Mouse (Mus musculus): ENCODE data around the gene Spi1. TPM values are rescaled to one million over a fixed set of nuclear protein-coding genes. Genes with fewer than 3 reads are reported as not detected.

Spi1 gene
- polyA plus RNA-seq, 1 experiment from 2014 or later = 2.2 TPM

DNA sequence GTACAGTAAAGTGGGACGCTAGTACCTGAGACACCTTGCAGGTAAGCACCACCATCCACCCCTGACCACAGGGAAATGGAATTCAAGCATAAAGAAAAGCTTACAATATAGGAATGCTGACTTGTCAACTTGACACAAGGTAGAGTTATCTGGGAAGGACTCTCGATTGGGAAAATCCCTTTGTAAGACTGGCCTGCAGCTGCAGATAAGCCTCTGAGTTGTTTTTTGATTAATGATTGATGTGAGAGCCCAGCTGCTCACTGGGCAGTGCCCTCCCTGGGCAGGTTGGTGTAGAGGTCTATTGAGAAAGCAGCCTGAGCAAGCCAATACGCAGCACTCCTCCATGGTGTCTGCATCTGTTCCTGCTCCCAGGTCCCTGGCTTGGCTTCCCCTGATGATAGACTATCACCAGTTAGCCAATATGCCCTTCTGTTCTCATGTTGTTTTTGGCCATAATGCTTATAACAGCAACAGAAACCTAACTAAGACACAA, 70.7 kb downstream of the Spi1 start:
- Histone ChIP-seq H3K36me3 (ENCODE audit: control insufficient read depth, insufficient read depth, low read length) (peaks cover 2% of the 10 kb centered on the region; the same call in 1 of the 2 replicates), H3K9ac (ENCODE audit: low read length) (no peak overlapping the region), H3K4me3 (ENCODE audit: low read depth, low read length) (no peak overlapping the region), H3K4me1 (replicated peaks; ENCODE audit: control insufficient read depth, insufficient read depth, low read length) (no peaks in the 10 kb centered on the region), H3K4me2 (ENCODE audit: low read depth, low read length, severe bottlenecking) (no peak overlapping the region), H3K27ac (ENCODE audit: low read depth, low read length) (no peak overlapping the region), H3K9me3 (ENCODE audit: control insufficient read depth, low read length) (no peaks in the 10 kb centered on the region), H3K27me3 (ENCODE audit: control insufficient read depth, insufficient read depth, low read length) (no peaks in the 10 kb centered on the region)
- ATAC-seq (replicated peaks; ENCODE audit: low FRiP score) = no peak
- WGBS = 92% methylated on average over 3 of the region's 3 CpGs
- DNase-seq (ENCODE audit: low spot score) = no peak

GRCm38 (mm10) chr2:91154091-91154490, 71.9 kb downstream of the Spi1 start:
- H3K27me3 ChIP-seq (ENCODE audit: control insufficient read depth, insufficient read depth, low read length) = no peaks in the 10 kb centered on the region
- H3K9ac ChIP-seq (ENCODE audit: low read length) = no peak overlapping the region
- WGBS = 91% methylated on average over 3 of the region's 3 CpGs
- no peaks in the 10 kb centered on the region for H3K9me3 ChIP-seq (ENCODE audit: control insufficient read depth, low read length)
- no peak overlapping the region for H3K27ac ChIP-seq (ENCODE audit: low read depth, low read length)
- H3K4me1 ChIP-seq (replicated peaks; ENCODE audit: control insufficient read depth, insufficient read depth, low read length) = no peaks in the 10 kb centered on the region
- no peak overlapping the region for H3K4me2 ChIP-seq (ENCODE audit: low read depth, low read length, severe bottlenecking)
- peaks cover 2% of the 10 kb centered on the region; the same call in 1 of the 2 replicates for H3K36me3 ChIP-seq (ENCODE audit: control insufficient read depth, insufficient read depth, low read length)
- no peak overlapping the region for H3K4me3 ChIP-seq (ENCODE audit: low read depth, low read length)
- no peak for DNase-seq (ENCODE audit: low spot score)
- ATAC-seq (replicated peaks; ENCODE audit: low FRiP score) = no peak

DNA sequence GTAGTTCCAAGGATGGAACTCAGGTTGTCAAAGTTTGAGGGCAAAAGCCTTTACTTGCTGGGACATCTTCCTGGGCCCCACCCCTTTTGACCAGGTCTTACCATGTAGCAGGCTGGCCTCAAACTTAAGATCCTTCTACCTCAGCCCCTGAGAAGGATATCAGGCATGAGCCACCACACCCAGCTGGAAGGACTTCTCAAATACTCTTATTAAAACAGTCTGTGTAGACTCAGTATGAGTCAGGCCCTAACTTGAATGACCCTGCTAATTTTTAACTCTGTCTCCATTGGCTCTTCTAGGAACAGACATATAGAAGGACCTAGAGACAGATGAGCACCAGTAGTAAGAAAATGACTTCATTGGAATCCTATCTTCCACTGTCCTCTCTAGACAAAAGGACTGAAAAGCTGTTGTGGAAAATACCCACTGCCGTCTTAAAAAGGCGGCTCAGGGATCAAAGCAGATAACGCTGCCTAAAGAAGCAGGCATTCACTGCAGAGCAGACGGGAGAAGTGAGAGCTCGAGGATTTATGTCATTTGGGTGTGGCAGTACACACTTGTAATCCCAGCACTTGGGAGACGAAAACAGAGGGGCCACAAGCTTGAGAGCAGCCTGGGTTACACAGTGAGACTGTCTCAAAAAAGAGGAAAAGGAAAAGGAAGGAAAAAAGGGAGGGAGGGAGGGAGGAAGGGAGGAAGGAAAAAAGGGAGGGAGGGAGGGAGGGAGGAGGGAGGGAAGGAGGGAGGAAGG, 75.0 kb downstream of the Spi1 start:
- no peaks in the 10 kb centered on the region for H3K27me3 ChIP-seq (ENCODE audit: control insufficient read depth, insufficient read depth, low read length)
- peaks cover 2% of the 10 kb centered on the region; the same call in 1 of the 2 replicates for H3K36me3 ChIP-seq (ENCODE audit: control insufficient read depth, insufficient read depth, low read length)
- DNase-seq (ENCODE audit: low spot score) (no peak), ATAC-seq (replicated peaks; ENCODE audit: low FRiP score) (no peak)
- no peak overlapping the region for H3K9ac ChIP-seq (ENCODE audit: low read length)
- no peak overlapping the region for H3K27ac ChIP-seq (ENCODE audit: low read depth, low read length)
- H3K4me3 ChIP-seq (ENCODE audit: low read depth, low read length) = no peak overlapping the region
- H3K9me3 ChIP-seq (ENCODE audit: control insufficient read depth, low read length) = no peaks in the 10 kb centered on the region
- H3K4me1 ChIP-seq (replicated peaks; ENCODE audit: control insufficient read depth, insufficient read depth, low read length) = no peaks in the 10 kb centered on the region
- H3K4me2 ChIP-seq (ENCODE audit: low read depth, low read length, severe bottlenecking) = no peak overlapping the region
- 28% methylated on average over 6 of the region's 6 CpGs for WGBS

GRCm38 (mm10) chr2:91160591-91160990, 78.4 kb downstream of the Spi1 start:
- no peak for DNase-seq (ENCODE audit: low spot score)

DNA sequence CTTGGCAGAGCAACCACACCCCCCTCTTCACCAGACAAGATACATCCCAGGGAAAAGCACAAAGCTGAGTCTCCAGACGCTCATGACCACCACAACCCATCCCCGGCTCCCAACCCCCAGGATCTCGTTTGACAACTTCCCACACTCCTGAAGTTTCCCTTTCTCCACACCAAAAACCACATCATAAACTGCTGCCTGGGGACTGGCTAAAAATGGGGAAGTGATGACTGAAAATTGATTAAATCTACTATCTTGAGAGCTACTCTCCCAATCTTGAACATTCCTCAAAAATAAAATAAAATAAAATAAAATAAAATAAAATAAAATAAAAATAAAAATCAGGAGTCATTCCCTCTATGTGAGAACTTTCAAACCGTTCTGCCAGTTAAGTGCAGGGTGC, 80.8 kb downstream of the Spi1 start:
- Histone ChIP-seq H3K4me3 (ENCODE audit: low read depth, low read length) (no peak overlapping the region), H3K9me3 (ENCODE audit: control insufficient read depth, low read length) (no peaks in the 10 kb centered on the region), H3K4me1 (replicated peaks; ENCODE audit: control insufficient read depth, insufficient read depth, low read length) (no peaks in the 10 kb centered on the region), H3K27ac (ENCODE audit: low read depth, low read length) (no peak overlapping the region), H3K27me3 (ENCODE audit: control insufficient read depth, insufficient read depth, low read length) (no peaks in the 10 kb centered on the region), H3K36me3 (ENCODE audit: control insufficient read depth, insufficient read depth, low read length) (no peaks in the 10 kb centered on the region; the same call in 1 of the 2 replicates), H3K9ac (ENCODE audit: low read length) (no peak overlapping the region), H3K4me2 (ENCODE audit: low read depth, low read length, severe bottlenecking) (no peak overlapping the region)
- ATAC-seq (replicated peaks; ENCODE audit: low FRiP score) (no peak), DNase-seq (ENCODE audit: low spot score) (no peak)
- WGBS = 90% methylated on average over 4 of the region's 4 CpGs

More at GRCm38 (mm10) chr2:91160591-91160990, 78.4 kb downstream of the Spi1 start:
- no peak overlapping the region for H3K9ac ChIP-seq (ENCODE audit: low read length)
- H3K4me2 ChIP-seq (ENCODE audit: low read depth, low read length, severe bottlenecking) = no peak overlapping the region
- H3K4me3 ChIP-seq (ENCODE audit: low read depth, low read length) = no peak overlapping the region
- no peak for ATAC-seq (replicated peaks; ENCODE audit: low FRiP score)
- 91% methylated on average over 6 of the region's 6 CpGs for WGBS
- no peaks in the 10 kb centered on the region for H3K9me3 ChIP-seq (ENCODE audit: control insufficient read depth, low read length)
- no peaks in the 10 kb centered on the region; the same call in 1 of the 2 replicates for H3K36me3 ChIP-seq (ENCODE audit: control insufficient read depth, insufficient read depth, low read length)
- H3K27me3 ChIP-seq (ENCODE audit: control insufficient read depth, insufficient read depth, low read length) = no peaks in the 10 kb centered on the region
- no peak overlapping the region for H3K27ac ChIP-seq (ENCODE audit: low read depth, low read length)
- no peaks in the 10 kb centered on the region for H3K4me1 ChIP-seq (replicated peaks; ENCODE audit: control insufficient read depth, insufficient read depth, low read length)

DNA sequence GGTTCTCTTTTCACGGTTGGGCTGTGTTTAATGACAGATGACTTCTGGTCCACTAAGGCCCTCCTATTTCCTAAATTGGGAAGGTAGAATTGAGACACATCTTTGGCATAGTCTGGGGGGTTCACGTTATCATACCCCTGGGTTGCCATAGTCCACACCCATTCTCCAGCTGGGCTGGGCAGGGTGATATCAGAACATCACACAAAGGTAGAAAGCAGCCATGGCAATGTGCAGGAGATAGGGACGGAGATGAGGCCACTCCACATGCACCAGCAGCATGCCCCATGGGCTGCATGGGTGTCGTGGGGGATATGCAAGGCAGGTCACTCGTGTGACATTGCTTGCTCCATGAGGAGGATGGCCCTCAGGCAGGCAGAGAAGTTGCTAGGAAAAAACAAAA, 81.3 kb downstream of the Spi1 start:
- WGBS = 90% methylated on average over 5 of the region's 5 CpGs
- no peaks in the 10 kb centered on the region for H3K27me3 ChIP-seq (ENCODE audit: control insufficient read depth, insufficient read depth, low read length)
- no peak for ATAC-seq (replicated peaks; ENCODE audit: low FRiP score)
- H3K9ac ChIP-seq (ENCODE audit: low read length) = no peak overlapping the region
- no peaks in the 10 kb centered on the region for H3K9me3 ChIP-seq (ENCODE audit: control insufficient read depth, low read length)
- DNase-seq (ENCODE audit: low spot score) = no peak
- H3K27ac ChIP-seq (ENCODE audit: low read depth, low read length) = no peak overlapping the region
- no peaks in the 10 kb centered on the region for H3K4me1 ChIP-seq (replicated peaks; ENCODE audit: control insufficient read depth, insufficient read depth, low read length)
- H3K36me3 ChIP-seq (ENCODE audit: control insufficient read depth, insufficient read depth, low read length) = no peaks in the 10 kb centered on the region; the same call in 1 of the 2 replicates
- no peak overlapping the region for H3K4me2 ChIP-seq (ENCODE audit: low read depth, low read length, severe bottlenecking)
- H3K4me3 ChIP-seq (ENCODE audit: low read depth, low read length) = no peak overlapping the region

DNA sequence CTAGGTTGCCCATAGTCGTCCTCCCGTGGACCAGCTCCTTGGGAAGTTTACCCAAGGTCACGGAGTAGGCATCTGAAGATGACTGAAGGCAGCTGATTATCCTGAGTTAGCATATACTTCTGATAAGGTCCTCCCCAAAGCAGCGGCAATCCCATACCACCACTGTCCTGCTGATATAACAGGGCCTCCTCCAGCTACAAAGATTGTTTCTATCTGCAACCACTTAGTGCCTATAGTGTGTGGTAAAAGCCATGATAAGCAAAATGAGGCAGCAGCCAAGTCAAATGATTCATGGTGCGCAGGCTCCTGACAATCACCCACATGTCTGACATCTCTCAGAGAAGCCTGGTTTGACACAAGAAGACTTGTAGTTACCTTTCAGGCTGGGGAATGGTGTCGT, 82.8 kb downstream of the Spi1 start:
- Histone ChIP-seq H3K9me3 (ENCODE audit: control insufficient read depth, low read length) (no peaks in the 10 kb centered on the region), H3K27me3 (ENCODE audit: control insufficient read depth, insufficient read depth, low read length) (no peaks in the 10 kb centered on the region), H3K36me3 (ENCODE audit: control insufficient read depth, insufficient read depth, low read length) (no peaks in the 10 kb centered on the region; the same call in 1 of the 2 replicates), H3K27ac (ENCODE audit: low read depth, low read length) (no peak overlapping the region), H3K4me2 (ENCODE audit: low read depth, low read length, severe bottlenecking) (no peak overlapping the region), H3K9ac (ENCODE audit: low read length) (no peak overlapping the region), H3K4me3 (ENCODE audit: low read depth, low read length) (no peak overlapping the region), H3K4me1 (replicated peaks; ENCODE audit: control insufficient read depth, insufficient read depth, low read length) (no peaks in the 10 kb centered on the region)
- WGBS = 92% methylated on average over 6 of the region's 6 CpGs
- ATAC-seq (replicated peaks; ENCODE audit: low FRiP score) (no peak), DNase-seq (ENCODE audit: low spot score) (no peak)
